In the genomic region with DNA sequence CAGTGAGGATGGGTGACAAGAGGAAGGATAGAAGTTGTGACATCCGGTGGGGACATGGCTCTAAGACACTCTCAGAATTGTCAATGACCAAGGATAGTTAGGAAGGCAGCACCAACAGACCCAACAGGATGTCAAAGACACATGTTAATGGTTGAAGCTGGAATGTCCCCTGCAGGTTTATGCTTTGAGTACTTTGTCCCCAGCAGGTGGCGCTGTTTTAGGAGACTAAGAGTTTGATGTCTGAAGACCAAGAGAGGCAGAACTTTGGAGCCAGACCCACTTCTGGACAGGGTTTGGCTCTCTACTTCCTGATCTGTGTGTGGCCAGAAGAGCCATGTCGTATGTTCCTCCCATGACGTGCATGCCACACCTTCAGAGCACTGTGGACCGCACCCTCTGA, we compare ENCODE assay signal across 11 mouse cellular contexts.
DNase-seq lines count a peak whose midpoint lies in the region; TF ChIP-seq lines count a peak whose summit lies in the region.
"Had no signal": no experiment of that assay in that cellular context is flagged by ENCODE, and none has a peak within 500 bp of the region (broad histone marks: within the 10 kb centered on the region; RNA-seq: fewer than 3 reads in every experiment).

No protein-coding gene starts in this region.

- DNase-seq in kidney, postnatal 10 days, result peak; percentile 20
- no peak for DNase-seq in kidney, adult 2 months
- DNase-seq in A20 (ENCODE audit: low read depth, low spot score) (peak; percentile 27), ES-CJ7 (ENCODE audit: low read depth, low spot score) (peak; percentile 68)
- DNase-seq in induced T-regulatory cell, adult 2 months (ENCODE audit: low read depth), result peak; percentile 65
- no peak for DNase-seq in cerebellum, postnatal 36 days
- no peak for DNase-seq in cerebellum, adult 9-11 months
- DNase-seq: adrenal gland, postnatal 25 days; gastrocnemius, postnatal 10 days; right cerebral cortex, postnatal 14 days had no signal

- 97% methylated on average over 5 of the region's 5 CpGs for WGBS in kidney, adult 2 months

- no peak for TF ChIP-seq POLR2A in kidney, adult 2 months (IDR thresholded peaks at IDR 0.05; ENCODE audit: low read depth, low read length)

- H3K27me3 ChIP-seq in kidney, adult 2 months (replicated peaks; ENCODE audit: control insufficient read depth, insufficient read depth, low read length), result no peaks in the 10 kb centered on the region
- H3K27me3 ChIP-seq: liver, embryonic 15.5 days had no signal

- no peak overlapping the region for H3K4me3 ChIP-seq in kidney, adult 2 months (ENCODE audit: insufficient read depth, low read depth, low read length)
- H3K4me3 ChIP-seq: liver, embryonic 15.5 days had no signal

- no peak for TF ChIP-seq CTCF in kidney, adult 2 months (conservative IDR thresholded peaks at IDR 0.05; ENCODE audit: insufficient read depth, insufficient read length, low read depth, low read length)

- no peaks in the 10 kb centered on the region for H3K4me1 ChIP-seq in kidney, adult 2 months (ENCODE audit: control insufficient read depth, insufficient read depth, low read length)
- H3K4me1 ChIP-seq: liver, embryonic 15.5 days had no signal

- H3K36me3 ChIP-seq in kidney, adult 2 months (ENCODE audit: control insufficient read depth, insufficient read depth, low read length), result no peaks in the 10 kb centered on the region
- H3K36me3 ChIP-seq: liver, embryonic 15.5 days had no signal

- no peak overlapping the region for H3K27ac ChIP-seq in kidney, adult 2 months (ENCODE audit: insufficient read depth, low read depth, low read length)
- H3K27ac ChIP-seq: liver, embryonic 15.5 days had no signal

Comparison
In these comparisons a context has a peak if more than half of its experiments do, and no peak if none do; other contexts are left out.
1. DNase-seq: peak in kidney, postnatal 10 days (single experiment), A20 (single experiment), ES-CJ7 (single experiment) and induced T-regulatory cell, adult 2 months (single experiment); none in kidney, adult 2 months (single experiment), cerebellum, postnatal 36 days (0 of 2) and cerebellum, adult 9-11 months (single experiment).